ENCODE assay signal across 9 mouse cellular contexts in genomic region chr6:134876795-134877194, GRCm38 (mm10). TPM values are rescaled to one million over a fixed set of nuclear protein-coding genes. Genes with fewer than 3 reads are reported as not detected.
DNase-seq lines count a peak whose midpoint lies in the region; ATAC-seq and TF ChIP-seq lines count a peak whose summit lies in the region.
"Had no signal": no experiment of that assay in that cellular context is flagged by ENCODE, and none has a peak within 500 bp of the region (broad histone marks: within the 10 kb centered on the region; RNA-seq: fewer than 3 reads in every experiment).

No protein-coding gene starts in this region.

- H3K9ac ChIP-seq in neural tube, embryonic 11.5 days (ENCODE audit: low read length) = no peak overlapping the region
- H3K9ac ChIP-seq in intestine, postnatal 0 days (ENCODE audit: low read depth, low read length) = no peak overlapping the region
- H3K9ac ChIP-seq in stomach, postnatal 0 days (ENCODE audit: low read length) = no peak overlapping the region
- no peak overlapping the region for H3K9ac ChIP-seq in heart, embryonic 11.5 days (ENCODE audit: low read depth, low read length)
- H3K9ac ChIP-seq: stomach, embryonic 15.5 days had no signal

- ATAC-seq in neural tube, embryonic 11.5 days (ENCODE audit: insufficient read depth, low FRiP score, low TSS enrichment) = no peak; the same call in 1 of the 2 replicates
- ATAC-seq in intestine, postnatal 0 days = no peak
- ATAC-seq in stomach, postnatal 0 days (ENCODE audit: low FRiP score, low TSS enrichment) = no peak
- ATAC-seq in heart, embryonic 11.5 days (replicated peaks; ENCODE audit: insufficient number of reproducible peaks, low FRiP score, low TSS enrichment) = no peak

- H3K9me3 ChIP-seq in neural tube, embryonic 11.5 days (ENCODE audit: control insufficient read depth, low read length) = no peaks in the 10 kb centered on the region
- no peaks in the 10 kb centered on the region for H3K9me3 ChIP-seq in intestine, postnatal 0 days (ENCODE audit: control insufficient read depth)
- no peaks in the 10 kb centered on the region for H3K9me3 ChIP-seq in stomach, postnatal 0 days (ENCODE audit: control insufficient read depth, low read length)
- no peaks in the 10 kb centered on the region for H3K9me3 ChIP-seq in heart, embryonic 11.5 days (replicated peaks; ENCODE audit: control insufficient read depth, low read length)
- H3K9me3 ChIP-seq: stomach, embryonic 15.5 days had no signal

- TF ChIP-seq POLR2A in cerebellum, adult 2 months (IDR thresholded peaks at IDR 0.05; ENCODE audit: borderline replicate concordance, insufficient read depth, low read length) = no peak

- H3K4me2 ChIP-seq in neural tube, embryonic 11.5 days (ENCODE audit: low read depth) = no peak overlapping the region
- H3K4me2 ChIP-seq in intestine, postnatal 0 days (replicated peaks; ENCODE audit: low read depth) = no peak overlapping the region
- H3K4me2 ChIP-seq in stomach, postnatal 0 days (replicated peaks; ENCODE audit: low read depth) = no peak overlapping the region
- no peak overlapping the region for H3K4me2 ChIP-seq in heart, embryonic 11.5 days
- H3K4me2 ChIP-seq: stomach, embryonic 15.5 days had no signal

- no peak for TF ChIP-seq EP300 in stomach, postnatal 0 days (optimal IDR thresholded peaks at IDR 0.05)

- no peaks in the 10 kb centered on the region for H3K27me3 ChIP-seq in cerebellum, adult 2 months (ENCODE audit: control insufficient read depth, insufficient read depth, low read length)
- no peaks in the 10 kb centered on the region for H3K27me3 ChIP-seq in neural tube, embryonic 11.5 days (ENCODE audit: control insufficient read depth, insufficient read depth, low read length)
- H3K27me3 ChIP-seq in intestine, postnatal 0 days (replicated peaks; ENCODE audit: control insufficient read depth, insufficient read depth, low read length) = no peaks in the 10 kb centered on the region
- no peaks in the 10 kb centered on the region for H3K27me3 ChIP-seq in stomach, postnatal 0 days (ENCODE audit: control insufficient read depth, insufficient read depth, low read length)
- H3K27me3 ChIP-seq in heart, embryonic 11.5 days (ENCODE audit: control insufficient read depth, insufficient read depth, low read length) = no peaks in the 10 kb centered on the region
- H3K27me3 ChIP-seq: stomach, embryonic 15.5 days had no signal

- TF ChIP-seq CTCF in cerebellum, adult 2 months (IDR thresholded peaks at IDR 0.05; ENCODE audit: borderline replicate concordance, insufficient read depth, low read depth, low read length) = peak; percentile 18; the same call in 1 of the 2 replicates
- peak; percentile 66 for TF ChIP-seq CTCF in intestine, postnatal 0 days (IDR thresholded peaks at IDR 0.05; ENCODE audit: low read depth)
- peak; percentile 60 for TF ChIP-seq CTCF in stomach, postnatal 0 days (IDR thresholded peaks at IDR 0.05; ENCODE audit: low read depth)

- peaks cover 19% of the 10 kb centered on the region for H3K4me1 ChIP-seq in cerebellum, adult 2 months (ENCODE audit: control insufficient read depth, insufficient read depth, low read length)
- no peaks in the 10 kb centered on the region for H3K4me1 ChIP-seq in neural tube, embryonic 11.5 days (ENCODE audit: control insufficient read depth, insufficient read depth, low read length)
- no peaks in the 10 kb centered on the region for H3K4me1 ChIP-seq in intestine, postnatal 0 days (replicated peaks; ENCODE audit: control insufficient read depth, insufficient read depth, low read length)
- H3K4me1 ChIP-seq in stomach, postnatal 0 days (replicated peaks; ENCODE audit: control insufficient read depth, insufficient read depth) = no peaks in the 10 kb centered on the region
- no peaks in the 10 kb centered on the region for H3K4me1 ChIP-seq in heart, embryonic 11.5 days (ENCODE audit: control insufficient read depth, insufficient read depth, low read length)
- H3K4me1 ChIP-seq: stomach, embryonic 15.5 days had no signal

- no peak overlapping the region for H3K4me3 ChIP-seq in cerebellum, adult 2 months (replicated peaks; ENCODE audit: insufficient read depth, low read depth, low read length)
- no peak overlapping the region for H3K4me3 ChIP-seq in neural tube, embryonic 11.5 days (ENCODE audit: low read depth, low read length)
- no peak overlapping the region for H3K4me3 ChIP-seq in intestine, postnatal 0 days (ENCODE audit: low read depth, low read length)
- H3K4me3 ChIP-seq in stomach, postnatal 0 days (ENCODE audit: low read depth, low read length) = no peak overlapping the region
- no peak overlapping the region for H3K4me3 ChIP-seq in heart, embryonic 11.5 days (ENCODE audit: low read depth, low read length)
- H3K4me3 ChIP-seq: stomach, embryonic 15.5 days had no signal

- H3K36me3 ChIP-seq in neural tube, embryonic 11.5 days (ENCODE audit: control insufficient read depth, insufficient read depth, low read length) = no peaks in the 10 kb centered on the region
- 0 out of 2 replicates have a peak, but pooled peaks cover 3% of the 10 kb centered on the region for H3K36me3 ChIP-seq in intestine, postnatal 0 days (ENCODE audit: control insufficient read depth, insufficient read depth)
- no peaks in the 10 kb centered on the region for H3K36me3 ChIP-seq in stomach, postnatal 0 days (ENCODE audit: control insufficient read depth, insufficient read depth, low read length)
- no peaks in the 10 kb centered on the region for H3K36me3 ChIP-seq in heart, embryonic 11.5 days (ENCODE audit: control insufficient read depth, insufficient read depth, low read length)

- 69% methylated on average over 6 of the region's 6 CpGs for WGBS in cerebellum, adult 2 months
- 90% methylated on average over 6 of the region's 6 CpGs for WGBS in neural tube, embryonic 11.5 days
- WGBS in intestine, postnatal 0 days = 64% methylated on average over 6 of the region's 6 CpGs
- WGBS in stomach, postnatal 0 days = 73% methylated on average over 6 of the region's 6 CpGs
- 66% methylated on average over 6 of the region's 6 CpGs for WGBS in heart, embryonic 11.5 days (ENCODE audit: insufficient replicate concordance)

- H3K27ac ChIP-seq in cerebellum, adult 2 months (ENCODE audit: insufficient read depth, low read length) = no peak overlapping the region
- no peak overlapping the region for H3K27ac ChIP-seq in neural tube, embryonic 11.5 days (ENCODE audit: low read depth, low read length)
- no peak overlapping the region for H3K27ac ChIP-seq in intestine, postnatal 0 days (ENCODE audit: low read depth, low read length)
- no peak overlapping the region for H3K27ac ChIP-seq in stomach, postnatal 0 days (replicated peaks)
- H3K27ac ChIP-seq in heart, embryonic 11.5 days (ENCODE audit: low read depth, low read length) = no peak overlapping the region
- H3K27ac ChIP-seq: stomach, embryonic 15.5 days had no signal

- DNase-seq in cerebellum, adult 2 months = no peak
- DNase-seq in cerebellum, adult 18-20 months = no peak
- peak; percentile 28 for DNase-seq in neural tube, embryonic 11.5 days (ENCODE audit: low spot score)
- no peak for DNase-seq in neural tube, embryonic 10.5 days (ENCODE audit: extremely low spot score, low spot score)
- DNase-seq in stomach, postnatal 0 days (ENCODE audit: low spot score) = no peak
- no peak for DNase-seq in layer of hippocampus, postnatal 25 days (ENCODE audit: extremely low spot score in 1 of 2, low spot score in 1 of 2)

RNA-seq across cellular contexts. Expression of gene Gpr19, which starts 21.6 kb away (rescaled TPM):
- 30.5 and 32.5 TPM in 2 replicates for polyA plus RNA-seq in cerebellum, adult 2 months (2012; rRNA removed)
- 27.4 and 31.0 TPM in 2 replicates for polyA plus RNA-seq in neural tube, embryonic 11.5 days (2014; fragmentation: Nextera tagmentation; extraction: Ambion mirVana)
- polyA plus RNA-seq in intestine, postnatal 0 days (2015; fragmentation: Nextera tagmentation; extraction: Ambion mirVana) = 6.5 and 7.3 TPM in 2 replicates
- 6.6 and 6.9 TPM in 2 replicates for polyA plus RNA-seq in stomach, postnatal 0 days (2015; fragmentation: Nextera tagmentation; extraction: Ambion mirVana)
- polyA plus RNA-seq in heart, embryonic 11.5 days (2014; fragmentation: Nextera tagmentation; extraction: Ambion mirVana) = 11.1 and 12.0 TPM in 2 replicates
- 10 to 100 TPM; 25.2 to 28.3 TPM for total RNA-seq in layer of hippocampus, postnatal 25 days (2021)

RNA-seq across cellular contexts. Expression of gene Cdkn1b, which starts 43.4 kb away (rescaled TPM):
- polyA plus RNA-seq in cerebellum, adult 2 months (2012; rRNA removed) = 45.6 and 52.7 TPM in 2 replicates
- 17.8 and 20.7 TPM in 2 replicates for polyA plus RNA-seq in neural tube, embryonic 11.5 days (2014; fragmentation: Nextera tagmentation; extraction: Ambion mirVana)
- polyA plus RNA-seq in intestine, postnatal 0 days (2015; fragmentation: Nextera tagmentation; extraction: Ambion mirVana) = 14.8 and 15.3 TPM in 2 replicates
- 11.7 and 14.4 TPM in 2 replicates for polyA plus RNA-seq in stomach, postnatal 0 days (2015; fragmentation: Nextera tagmentation; extraction: Ambion mirVana)
- 13.9 and 14.7 TPM in 2 replicates for polyA plus RNA-seq in heart, embryonic 11.5 days (2014; fragmentation: Nextera tagmentation; extraction: Ambion mirVana)
- total RNA-seq in layer of hippocampus, postnatal 25 days (2021) = 10 to 100 TPM; 51.3 to 51.5 TPM

RNA-seq across cellular contexts. Expression of gene Crebl2, which starts 46.8 kb away (rescaled TPM):
- polyA plus RNA-seq in cerebellum, adult 2 months (2012; rRNA removed) = 42.3 and 47.6 TPM in 2 replicates
- polyA plus RNA-seq in neural tube, embryonic 11.5 days (2014; fragmentation: Nextera tagmentation; extraction: Ambion mirVana) = 1.1 and 1.5 TPM in 2 replicates
- polyA plus RNA-seq in intestine, postnatal 0 days (2015; fragmentation: Nextera tagmentation; extraction: Ambion mirVana) = 4.6 and 4.9 TPM in 2 replicates
- polyA plus RNA-seq in stomach, postnatal 0 days (2015; fragmentation: Nextera tagmentation; extraction: Ambion mirVana) = 4.3 and 4.7 TPM in 2 replicates
- polyA plus RNA-seq in heart, embryonic 11.5 days (2014; fragmentation: Nextera tagmentation; extraction: Ambion mirVana) = 1.3 and 1.5 TPM in 2 replicates
- total RNA-seq in layer of hippocampus, postnatal 25 days (2021) = 10 to 100 TPM; 26.6 to 33.1 TPM
